Mouse (Mus musculus) activated CD4-positive, CD25-positive, alpha-beta regulatory T cell, adult 4 months (primary cell): ENCODE results near the gene Gm21721. TPM values are rescaled to one million over a fixed set of nuclear protein-coding genes. Genes with fewer than 3 reads are reported as not detected.
"Not testable (repeated sequence)": the region's sequence is repeated elsewhere in the genome, so short reads cannot be mapped to it uniquely, and the experiment has no call there.

Source experiments
- ATAC-seq: one replicate; pipeline ENCODE4 v1.8.0; 2017
- polyA plus RNA-seq, 2 experiments: library from polyadenylated mRNA; unstranded; fragments of 100-300 nt; shearing (Covaris generic); gene quantifications; one replicate each; pipeline ENCODE4 v1.2.1; 2017

Gm21721 gene
- polyA plus RNA-seq = not detected

DNA sequence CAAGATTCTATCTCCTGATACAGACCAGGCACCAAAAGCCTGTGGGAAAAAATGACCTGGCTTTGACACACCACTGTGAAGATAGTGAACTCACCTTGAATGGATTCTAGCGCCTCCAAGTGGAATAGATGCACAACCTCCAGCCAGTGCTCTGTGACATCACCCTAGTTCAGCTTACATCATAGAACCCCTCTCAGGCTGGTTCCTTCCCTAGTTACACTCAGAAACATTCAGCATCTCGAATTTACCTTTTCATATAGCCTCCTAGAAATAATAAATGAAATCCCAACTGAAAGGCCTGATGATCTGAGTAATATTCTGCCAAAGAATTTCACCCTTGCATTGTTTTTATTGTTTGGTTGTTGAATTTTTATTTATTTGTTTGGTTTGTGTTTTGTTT, at the start of gene Gm21721:
TSS of gene Gm21721 (minus strand) at position 101 of the 400 bp plus-strand sequence.
- ATAC-seq = not testable (repeated sequence)

Other genes with a start within 250 kb of the Gm21721 start
- gene Gm21292, start 68.3 kb downstream of the Gm21721 start, polyA plus RNA-seq = not detected
- gene Gm21812, start 145.0 kb upstream of the Gm21721 start, polyA plus RNA-seq = not detected
- gene Gm21874, start 214.0 kb upstream of the Gm21721 start, polyA plus RNA-seq = not detected